Mouse (Mus musculus) cerebellum, adult 2 months (tissue): ENCODE results near the gene Ptdss2. TPM values are rescaled to one million over a fixed set of nuclear protein-coding genes. Genes with fewer than 3 reads are reported as not detected.
A peak's percentile ranks its signal among the peaks of the same experiment; 100 is the strongest.

Experiments used
- DNase-seq, 2 experiments: peaks; one replicate each; pipeline ENCODE4 v3.0.0; 2021
- H3K27ac ChIP-seq: fragments of 200-500 bp; 2 replicates; pipeline ENCODE4 v1.5.1; 2012; ENCODE audit warnings: low read length, control low read depth, inconsistent platforms; ENCODE audit not compliant: insufficient read depth
- H3K27me3 ChIP-seq: fragments of 200-500 bp; 2 replicates; pipeline ENCODE4 v1.6.1; 2012; ENCODE audit warnings: inconsistent platforms, mild to moderate bottlenecking, low read length, moderate library complexity; ENCODE audit not compliant: control insufficient read depth, insufficient read depth
- H3K4me1 ChIP-seq: fragments of 200-500 bp; 2 replicates; pipeline ENCODE4 v1.6.1; 2011; ENCODE audit warnings: low read length; ENCODE audit not compliant: control insufficient read depth, insufficient read depth
- H3K4me3 ChIP-seq: fragments of 200-500 bp; replicated peaks from 2 replicates; pipeline ENCODE3; 2011; ENCODE audit warnings: mild to moderate bottlenecking, low read depth, low read length, control low read depth; ENCODE audit not compliant: insufficient read depth
- CTCF ChIP-seq: fragments of 200-500 bp; IDR thresholded peaks from 2 replicates; pipeline ENCODE4 v1.5.1; 2011; ENCODE audit warnings: low read depth, mild to moderate bottlenecking, control low read depth, low read length, moderate library complexity, borderline replicate concordance; ENCODE audit not compliant: insufficient read depth
- POLR2A ChIP-seq: fragments of 200-500 bp; IDR thresholded peaks from 2 replicates; pipeline ENCODE4 v1.6.1; 2011; ENCODE audit warnings: low read length, control low read depth, borderline replicate concordance; ENCODE audit not compliant: insufficient read depth
- WGBS: fragments of 180-500 bp; shearing (Covaris S2); methylation state at CpG from one replicate; pipeline ENCODE4 v1.1.7; 2018; 5-methylcytosine and 5-hydroxymethylcytosine counted together
- polyA plus RNA-seq: library from polyadenylated mRNA; depleted of rRNA; stranded (reverse); fragments of >200 nt; gene quantifications from 2 replicates; pipeline ENCODE4 v1.2.3, GENCODE M21; 2012

Ptdss2 gene
- polyA plus RNA-seq, 1 experiment, result 64.2 TPM

DNA sequence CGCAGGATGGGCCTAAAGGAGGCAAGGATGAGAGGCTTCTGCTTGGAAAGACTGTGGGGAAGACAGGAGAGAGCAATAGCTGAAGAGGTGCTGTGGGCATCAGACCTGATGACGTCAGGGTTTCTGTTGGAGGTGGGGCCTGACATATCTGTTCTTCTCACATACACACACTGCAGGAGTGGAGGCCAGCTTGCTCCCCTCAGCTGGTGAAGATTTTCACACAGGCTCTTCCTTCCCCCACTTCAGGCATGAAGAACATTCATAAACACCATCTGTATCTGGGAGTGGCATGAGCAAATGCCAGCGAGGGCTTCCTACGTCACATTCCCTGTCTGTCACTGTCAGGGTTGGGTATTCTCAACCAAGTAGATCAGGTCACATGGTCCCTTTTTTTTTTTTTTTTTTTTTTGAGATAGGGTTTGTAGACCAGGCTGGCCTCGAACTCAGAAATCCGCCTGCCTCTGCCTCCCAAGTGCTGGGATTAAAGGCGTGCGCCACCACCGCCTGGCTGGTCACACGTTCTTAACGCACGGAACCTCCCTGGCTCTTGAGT lies 23.9 kb downstream of the Ptdss2 start:
- peak; percentile 41 to 46 for DNase-seq
- H3K27ac ChIP-seq, result peak overlapping the region; percentile 97
- TF ChIP-seq POLR2A (no peak), CTCF (no peak)
- H3K4me1 ChIP-seq, result peaks cover 27% of the 10 kb centered on the region
- H3K27me3 ChIP-seq, result no peaks in the 10 kb centered on the region
- WGBS, result 84% methylated on average over 12 of the region's 12 CpGs
- no peak overlapping the region for H3K4me3 ChIP-seq

DNA sequence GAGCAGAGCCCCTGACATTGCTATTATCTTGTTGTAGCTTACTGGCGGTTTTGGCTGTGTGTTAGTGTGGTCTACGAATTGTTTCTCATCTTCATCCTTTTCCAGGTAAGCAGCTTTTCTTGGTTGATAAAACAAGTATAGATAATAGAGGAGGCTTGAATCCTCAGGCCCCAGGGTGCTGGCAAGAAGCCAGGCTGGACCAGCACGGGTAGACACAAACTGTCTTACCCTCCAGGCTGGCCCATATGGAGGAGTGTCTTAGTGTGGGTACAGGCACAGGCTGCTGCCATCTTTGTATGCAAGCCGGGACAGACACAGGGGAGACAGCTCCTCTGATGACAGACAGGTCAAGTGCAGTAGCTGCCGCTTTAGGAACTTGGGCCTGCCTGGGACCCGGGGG lies 24.9 kb downstream of the Ptdss2 start:
- Histone ChIP-seq H3K4me3 (no peak overlapping the region), H3K4me1 (peaks cover 27% of the 10 kb centered on the region), H3K27ac (no peak overlapping the region), H3K27me3 (no peaks in the 10 kb centered on the region)
- TF ChIP-seq POLR2A, result no peak
- TF ChIP-seq CTCF, result no peak
- WGBS, result 55% methylated on average over 6 of the region's 6 CpGs
- peak; percentile 60 to 66 for DNase-seq

- 86% methylated on average over 4 of the region's 4 CpGs for WGBS
- no peak overlapping the region for H3K4me3 ChIP-seq
Observed at GRCm38 (mm10) chr7:141148639-141149038, 26.5 kb downstream of the Ptdss2 start.

GRCm38 (mm10) chr7:141155362-141155761 lies 33.2 kb downstream of the Ptdss2 start:
- TF ChIP-seq POLR2A, result no peak
- no peak for TF ChIP-seq CTCF
- no peak for DNase-seq
- no peak overlapping the region for H3K27ac ChIP-seq
- 55% methylated on average over 9 of the region's 9 CpGs for WGBS
- no peaks in the 10 kb centered on the region for H3K4me1 ChIP-seq
- no peak overlapping the region for H3K4me3 ChIP-seq
- no peaks in the 10 kb centered on the region for H3K27me3 ChIP-seq

More at GRCm38 (mm10) chr7:141148639-141149038, 26.5 kb downstream of the Ptdss2 start:
- no peaks in the 10 kb centered on the region for H3K27me3 ChIP-seq
- H3K27ac ChIP-seq, result no peak overlapping the region
- H3K4me1 ChIP-seq, result peaks cover 27% of the 10 kb centered on the region
- DNase-seq, result no peak
- TF ChIP-seq CTCF (no peak), POLR2A (no peak)

GRCm38 (mm10) chr7:141164397-141164796 lies 42.2 kb downstream of the Ptdss2 start:
- WGBS, result 93% methylated on average over 7 of the region's 7 CpGs
- Histone ChIP-seq H3K4me1 (peaks cover 9% of the 10 kb centered on the region; the same call in 1 of the 2 replicates), H3K4me3 (no peak overlapping the region), H3K27me3 (no peaks in the 10 kb centered on the region), H3K27ac (no peak overlapping the region)
- no peak for DNase-seq
- no peak for TF ChIP-seq POLR2A
- TF ChIP-seq CTCF, result no peak

DNA sequence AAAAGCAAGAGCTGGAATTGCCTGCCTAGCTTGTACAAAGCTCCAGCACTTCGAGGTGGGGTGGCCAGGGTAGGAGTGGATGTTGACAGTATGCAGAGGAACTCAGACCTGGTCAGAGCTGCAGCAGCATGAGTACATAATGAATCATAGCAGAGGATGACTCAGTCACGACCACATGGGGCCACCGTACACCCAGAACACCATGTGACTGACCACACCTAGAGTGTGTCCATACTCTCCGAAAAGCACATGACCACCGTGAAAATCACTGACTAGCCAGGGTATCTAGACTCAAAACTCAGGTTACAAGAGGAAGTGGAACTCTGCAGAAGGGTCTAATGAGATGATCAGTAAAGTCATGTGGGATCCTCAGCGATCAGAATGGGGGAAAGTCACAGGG lies 42.7 kb downstream of the Ptdss2 start:
- no peak overlapping the region for H3K4me3 ChIP-seq
- H3K27ac ChIP-seq, result no peak overlapping the region
- TF ChIP-seq CTCF (no peak), POLR2A (no peak)
- 77% methylated on average over 6 of the region's 6 CpGs for WGBS
- DNase-seq, result peak in 1 of 2 experiments; percentile 43
- H3K27me3 ChIP-seq, result no peaks in the 10 kb centered on the region
- H3K4me1 ChIP-seq, result peaks cover 9% of the 10 kb centered on the region; the same call in 1 of the 2 replicates

GRCm38 (mm10) chr7:141167901-141168517 lies 45.8 kb downstream of the Ptdss2 start:
- Histone ChIP-seq H3K27ac (0 out of 2 replicates have a peak overlapping the region, but pooled peaks have one; percentile 5), H3K4me3 (peak overlapping the region; percentile 30), H3K27me3 (no peaks in the 10 kb centered on the region), H3K4me1 (peaks cover 9% of the 10 kb centered on the region; the same call in 1 of the 2 replicates)
- no peak for TF ChIP-seq CTCF
- no peak for TF ChIP-seq POLR2A
- DNase-seq, result peak; percentile 35 to 38
- WGBS, result 35% methylated on average over 7 of the region's 7 CpGs

DNA sequence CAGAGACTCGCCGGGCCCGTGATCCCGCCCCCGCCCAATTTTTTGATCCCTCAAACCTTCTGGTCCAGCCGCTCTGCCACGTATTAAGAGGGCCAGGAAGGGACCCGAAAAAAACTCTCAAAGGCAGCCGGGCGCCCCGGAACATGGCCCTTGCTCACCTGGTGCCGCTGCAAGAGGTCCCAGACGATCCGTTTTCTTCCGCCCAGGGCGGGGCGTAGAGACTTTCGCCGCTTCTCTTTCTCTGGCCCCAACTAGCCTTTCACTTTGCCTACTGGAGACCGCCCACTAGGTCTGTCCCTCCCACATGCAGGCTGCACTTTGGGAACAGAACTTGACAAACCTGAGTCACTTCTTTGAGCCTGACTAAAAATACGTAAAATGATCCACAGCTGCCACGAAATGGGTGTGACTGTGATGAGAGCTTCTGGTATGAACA lies 46.4 kb downstream of the Ptdss2 start:
- Histone ChIP-seq H3K4me1 (peaks cover 13% of the 10 kb centered on the region; the same call in 1 of the 2 replicates), H3K4me3 (peak overlapping the region; percentile 30), H3K27me3 (no peaks in the 10 kb centered on the region), H3K27ac (no peak overlapping the region)
- TF ChIP-seq CTCF (no peak), POLR2A (no peak)
- 19% methylated on average over 22 of the region's 22 CpGs for WGBS
- DNase-seq, result peak; percentile 36 to 45
